ENCODE assay signal across 8 mouse cellular contexts in genomic region chr16:31459968-31460461, GRCm38 (mm10). TPM values are rescaled to one million over a fixed set of nuclear protein-coding genes. Genes with fewer than 3 reads are reported as not detected.
DNase-seq lines count a peak whose midpoint lies in the region; ATAC-seq and TF ChIP-seq lines count a peak whose summit lies in the region.
"Had no signal": no experiment of that assay in that cellular context is flagged by ENCODE, and none has a peak within 500 bp of the region (broad histone marks: within the 10 kb centered on the region; RNA-seq: fewer than 3 reads in every experiment).

No protein-coding gene starts in this region.

- no peak overlapping the region for H3K4me2 ChIP-seq in intestine, embryonic 14.5 days (ENCODE audit: low read length)
- H3K4me2 ChIP-seq in liver, embryonic 15.5 days = peak overlapping the region; percentile 18; the same call in 1 of the 2 replicates
- H3K4me2 ChIP-seq: limb, embryonic 13.5 days had no signal

- ATAC-seq in intestine, embryonic 14.5 days (replicated peaks; ENCODE audit: low FRiP score, low TSS enrichment, low read depth) = peak; percentile 80
- ATAC-seq in liver, embryonic 15.5 days (ENCODE audit: insufficient read depth) = peak; percentile 9; the same call in 1 of the 2 replicates

- 25% methylated on average over 10 of the region's 10 CpGs for WGBS in intestine, embryonic 14.5 days
- 22% methylated on average over 10 of the region's 10 CpGs for WGBS in liver, embryonic 15.5 days (ENCODE audit: insufficient replicate concordance)

- H3K36me3 ChIP-seq in E14TG2a.4 (ENCODE audit: insufficient read depth, low read length) = peaks cover 5% of the 10 kb centered on the region; the same call in 1 of the 2 replicates
- H3K36me3 ChIP-seq in ES-Bruce4 (ENCODE audit: control insufficient read depth, insufficient read depth, low read length, poor library complexity, severe bottlenecking) = no peaks in the 10 kb centered on the region
- no peaks in the 10 kb centered on the region for H3K36me3 ChIP-seq in intestine, embryonic 14.5 days (ENCODE audit: control insufficient read depth, insufficient read depth, low read length)
- H3K36me3 ChIP-seq in liver, embryonic 15.5 days (replicated peaks) = peaks cover 11% of the 10 kb centered on the region; the same call in 1 of the 2 replicates
- H3K36me3 ChIP-seq: limb, embryonic 13.5 days had no signal

- peak overlapping the region; percentile 53 for H3K27ac ChIP-seq in ES-Bruce4 (ENCODE audit: insufficient read depth, low read length)
- H3K27ac ChIP-seq in intestine, embryonic 14.5 days (ENCODE audit: low read depth) = no peak overlapping the region
- H3K27ac ChIP-seq in liver, embryonic 15.5 days (replicated peaks) = no peak overlapping the region
- H3K27ac ChIP-seq: limb, embryonic 13.5 days had no signal

- 0 out of 2 replicates have a peak, but pooled peaks cover 4% of the 10 kb centered on the region for H3K27me3 ChIP-seq in E14TG2a.4 (ENCODE audit: insufficient read depth, low read length)
- no peaks in the 10 kb centered on the region for H3K27me3 ChIP-seq in ES-Bruce4 (ENCODE audit: control insufficient read depth, insufficient read depth, low read length, poor library complexity, severe bottlenecking)
- H3K27me3 ChIP-seq in intestine, embryonic 14.5 days (replicated peaks; ENCODE audit: control insufficient read depth, insufficient read depth, low read length) = no peaks in the 10 kb centered on the region
- peaks cover 13% of the 10 kb centered on the region; the same call in 1 of the 2 replicates for H3K27me3 ChIP-seq in liver, embryonic 15.5 days

- peak; percentile 13 for TF ChIP-seq POLR2A in ES-Bruce4 (IDR thresholded peaks at IDR 0.05; ENCODE audit: insufficient read depth, low read length)

- H3K4me3 ChIP-seq in E14TG2a.4 (replicated peaks; ENCODE audit: low read length) (peak overlapping the region; percentile 60), ES-Bruce4 (ENCODE audit: low read depth, low read length) (peak overlapping the region; percentile 58)
- no peak overlapping the region for H3K4me3 ChIP-seq in intestine, embryonic 14.5 days (ENCODE audit: low read depth, low read length)
- H3K4me3 ChIP-seq in liver, embryonic 15.5 days (replicated peaks) = no peak overlapping the region
- H3K4me3 ChIP-seq: limb, embryonic 13.5 days had no signal

- H3K9ac ChIP-seq in ES-Bruce4 (ENCODE audit: low read depth, poor library complexity, severe bottlenecking) = peak overlapping the region; percentile 16; the same call in 1 of the 2 replicates
- H3K9ac ChIP-seq in intestine, embryonic 14.5 days (ENCODE audit: low read length) = no peak overlapping the region
- H3K9ac ChIP-seq in liver, embryonic 15.5 days = no peak overlapping the region
- H3K9ac ChIP-seq: limb, embryonic 13.5 days had no signal

- TF ChIP-seq CTCF in E14TG2a.4 (conservative IDR thresholded peaks at IDR 0.05; ENCODE audit: low read length) (no peak), ES-Bruce4 (IDR thresholded peaks at IDR 0.05; ENCODE audit: low read depth, low read length) (no peak)

- TF ChIP-seq EP300 in ES-Bruce4 (IDR thresholded peaks at IDR 0.05; ENCODE audit: insufficient read depth, low read depth, low read length) = 0 out of 2 replicates have a peak, but pooled peaks have one; percentile 10

- H3K9me3 ChIP-seq in E14TG2a.4 (ENCODE audit: low read length) (0 out of 2 replicates have a peak, but pooled peaks cover 3% of the 10 kb centered on the region), ES-Bruce4 (replicated peaks; ENCODE audit: control insufficient read depth, insufficient read depth, low read length, poor library complexity, severe bottlenecking) (no peaks in the 10 kb centered on the region)
- H3K9me3 ChIP-seq in intestine, embryonic 14.5 days (ENCODE audit: control insufficient read depth, low read length) = no peaks in the 10 kb centered on the region
- no peaks in the 10 kb centered on the region for H3K9me3 ChIP-seq in liver, embryonic 15.5 days (replicated peaks)
- H3K9me3 ChIP-seq: limb, embryonic 13.5 days had no signal

- DNase-seq in intestine, embryonic 14.5 days (ENCODE audit: low spot score) = peak; percentile 72
- peak; percentile 63 for DNase-seq in urinary bladder, postnatal 25 days (ENCODE audit: low spot score)
- no peak for DNase-seq in thymus, adult 18-20 months
- no peak for DNase-seq in spleen, postnatal 14 days (ENCODE audit: low spot score in 2 of 2)

- H3K4me1 ChIP-seq in E14TG2a.4 (replicated peaks; ENCODE audit: low read depth, low read length) (peaks cover 82% of the 10 kb centered on the region), ES-Bruce4 (ENCODE audit: control insufficient read depth, insufficient read depth, low read length) (peaks cover 8% of the 10 kb centered on the region)
- H3K4me1 ChIP-seq in intestine, embryonic 14.5 days (replicated peaks; ENCODE audit: control insufficient read depth, insufficient read depth, low read length) = peaks cover 6% of the 10 kb centered on the region; the same call in 1 of the 2 replicates
- peaks cover 29% of the 10 kb centered on the region for H3K4me1 ChIP-seq in liver, embryonic 15.5 days (replicated peaks)

RNA-seq across cellular contexts. Expression of gene Bdh1, which starts 37.9 kb away (rescaled TPM):
- 14.4 and 15.7 TPM in 2 replicates for polyA plus RNA-seq in ES-Bruce4 (2011; ENCODE audit: insufficient read depth, insufficient read length, low read depth, missing spikeins)
- 55.6 and 68.3 TPM in 2 replicates for polyA plus RNA-seq in intestine, embryonic 14.5 days (2014; fragmentation: Nextera tagmentation; extraction: Ambion mirVana)
- 71.5 and 84.4 TPM in 2 replicates for polyA plus RNA-seq in liver, embryonic 15.5 days (2015; fragmentation: Nextera tagmentation; extraction: Ambion mirVana)

Comparison
In these comparisons a context has a peak if more than half of its experiments do, and no peak if none do; other contexts are left out.
1. H3K4me3 ChIP-seq: peak in E14TG2a.4 (single experiment) and ES-Bruce4 (single experiment); none in intestine, embryonic 14.5 days (single experiment) and liver, embryonic 15.5 days (single experiment).
2. DNase-seq: peak in intestine, embryonic 14.5 days (single experiment) and urinary bladder, postnatal 25 days (single experiment); none in thymus, adult 18-20 months (0 of 2) and spleen, postnatal 14 days (0 of 2).